Mouse (Mus musculus) brain, embryonic 14.5 days (tissue): ENCODE measurements at regions not wholly inside any gene's neighbourhood (a gene's known extent, or its start where the extent isn't known, plus 50 kb on each side); places are given as distances from the start of the nearest gene placed in this dataset.

Source experiments
- DNase-seq: peaks from one replicate; pipeline ENCODE4 v3.0.0-alpha.2; 2011; ENCODE audit warnings: low read depth
- CTCF ChIP-seq: fragments of 200-500 bp; IDR thresholded peaks from 2 replicates; pipeline ENCODE4 v1.5.1; 2012; ENCODE audit warnings: inconsistent platforms, mild to moderate bottlenecking, moderate library complexity, borderline replicate concordance; ENCODE audit not compliant: insufficient read depth, insufficient read length; ENCODE audit errors: extremely low read depth
- POLR2A ChIP-seq: fragments of 200-500 bp; IDR thresholded peaks from 2 replicates; pipeline ENCODE4 v1.6.1; 2012; ENCODE audit warnings: mild to moderate bottlenecking, inconsistent platforms, borderline replicate concordance; ENCODE audit not compliant: poor library complexity, insufficient read depth, insufficient read length, severe bottlenecking; ENCODE audit errors: extremely low read depth

GRCm38 (mm10) chr5:102287131-102287530 is 194.1 kb upstream of the Arhgap24 start:
- TF ChIP-seq CTCF (no peak), POLR2A (no peak)
- peak; percentile 17 for DNase-seq

- no peak for TF ChIP-seq POLR2A
- TF ChIP-seq CTCF, result no peak
- no peak for DNase-seq
Measured at GRCm38 (mm10) chr5:102290866-102291265, 190.3 kb upstream of the Arhgap24 start.

GRCm38 (mm10) chr5:102295564-102295963 is 185.6 kb upstream of the Arhgap24 start:
- DNase-seq, result no peak
- TF ChIP-seq POLR2A (no peak), CTCF (no peak)

- no peak for TF ChIP-seq POLR2A
- no peak for TF ChIP-seq CTCF
- DNase-seq, result no peak
Measured at GRCm38 (mm10) chr5:102306309-102306708, 174.9 kb upstream of the Arhgap24 start.

GRCm38 (mm10) chr5:102306718-102307117 is 174.5 kb upstream of the Arhgap24 start:
- TF ChIP-seq POLR2A (no peak), CTCF (no peak)
- DNase-seq, result peak; percentile 72

GRCm38 (mm10) chr5:102311570-102311969 is 169.6 kb upstream of the Arhgap24 start:
- TF ChIP-seq POLR2A (no peak), CTCF (no peak)
- no peak for DNase-seq

- TF ChIP-seq CTCF (no peak), POLR2A (no peak)
- peak; percentile 89 for DNase-seq
Measured at GRCm38 (mm10) chr5:102328197-102328784, 152.9 kb upstream of the Arhgap24 start.

- peak; percentile 87 for DNase-seq
- TF ChIP-seq POLR2A (no peak), CTCF (no peak)
Measured at GRCm38 (mm10) chr5:102333894-102334293, 147.3 kb upstream of the Arhgap24 start.

GRCm38 (mm10) chr5:102334442-102335197 is 146.6 kb upstream of the Arhgap24 start:
- TF ChIP-seq POLR2A, result no peak
- TF ChIP-seq CTCF, result no peak
- DNase-seq, result peak; percentile 71

- TF ChIP-seq POLR2A, result no peak
- no peak for TF ChIP-seq CTCF
- DNase-seq, result peak; percentile 64
Measured at GRCm38 (mm10) chr5:102366481-102366880, 114.7 kb upstream of the Arhgap24 start.

- TF ChIP-seq CTCF (no peak), POLR2A (no peak)
- peak; percentile 87 for DNase-seq
Measured at GRCm38 (mm10) chr5:102373309-102373971, 107.8 kb upstream of the Arhgap24 start.

- TF ChIP-seq CTCF (no peak), POLR2A (no peak)
- peak; percentile 63 for DNase-seq
Measured at GRCm38 (mm10) chr5:102373972-102374755, 107.0 kb upstream of the Arhgap24 start.
